Mouse (Mus musculus) megakaryocyte, embryonic 14.5 days (primary cell): ENCODE measurements around the gene Kndc1.

ENCODE experiments used
- FLI1 ChIP-seq: IDR thresholded peaks from 2 replicates; pipeline ENCODE4 v1.6.1; 2012; ENCODE audit warnings: low read length, inconsistent platforms, mixed read lengths
- GATA1 ChIP-seq: IDR thresholded peaks from 3 replicates; pipeline ENCODE4 v1.6.1; 2012; ENCODE audit warnings: mixed read lengths, low read length, inconsistent platforms, borderline replicate concordance

DNA sequence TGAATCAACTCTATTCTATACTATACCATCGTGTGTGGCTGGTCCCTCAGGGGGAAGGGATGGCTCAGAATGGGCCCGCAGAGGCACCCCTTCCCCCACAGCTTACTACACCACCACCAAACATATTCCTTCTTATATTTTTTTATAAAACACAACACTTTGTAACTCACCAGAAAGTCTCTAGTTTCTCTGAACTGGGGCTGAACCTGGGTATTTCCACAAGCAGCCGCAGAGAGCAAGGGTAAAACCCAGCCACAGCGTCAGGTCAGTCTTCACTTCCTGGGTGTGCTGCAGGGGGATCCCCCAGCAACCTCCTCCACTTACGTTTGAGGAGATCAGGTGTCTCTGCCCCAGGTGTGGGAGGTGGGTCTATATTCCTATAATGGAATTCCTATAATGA lies 73.9 kb downstream of the Kndc1 start:
- TF ChIP-seq GATA1 (no peak), FLI1 (no peak)
